Mouse (Mus musculus) embryonic fibroblast, embryonic 13.5 days (primary cell): ENCODE measurements around the gene Usp13. TPM values are rescaled to one million over a fixed set of nuclear protein-coding genes. Genes with fewer than 3 reads are reported as not detected.

Experiments
- H3K27ac ChIP-seq: 2 replicates; pipeline ENCODE4 v1.5.1; 2012; ENCODE audit warnings: low read length, control low read depth, inconsistent platforms; ENCODE audit not compliant: insufficient read depth
- H3K4me1 ChIP-seq: 2 replicates; pipeline ENCODE4 v1.6.1; 2011; ENCODE audit warnings: low read length; ENCODE audit not compliant: control insufficient read depth, insufficient read depth
- H3K4me3 ChIP-seq: 2 replicates; pipeline ENCODE4 v1.5.1; 2011; ENCODE audit warnings: mild to moderate bottlenecking, control low read depth, low read length; ENCODE audit not compliant: insufficient read depth
- CTCF ChIP-seq: IDR thresholded peaks from 2 replicates; pipeline ENCODE4 v1.5.1; 2011; ENCODE audit warnings: mild to moderate bottlenecking, control low read depth, low read length, moderate library complexity, borderline replicate concordance; ENCODE audit not compliant: insufficient read depth
- POLR2A ChIP-seq: IDR thresholded peaks from 2 replicates; pipeline ENCODE4 v1.6.1; 2011; ENCODE audit warnings: low read depth, mild to moderate bottlenecking, control low read depth, low read length, moderate library complexity
- polyA plus RNA-seq: library from polyadenylated mRNA; stranded (reverse); fragments of >200 nt; gene quantifications from 2 replicates; pipeline ENCODE4 v1.2.4, GENCODE M21; 2011; ENCODE audit warnings: low read depth; ENCODE audit not compliant: missing spikeins, insufficient read length

Gene Usp13
- polyA plus RNA-seq, 1 experiment: 6.5 TPM

DNA sequence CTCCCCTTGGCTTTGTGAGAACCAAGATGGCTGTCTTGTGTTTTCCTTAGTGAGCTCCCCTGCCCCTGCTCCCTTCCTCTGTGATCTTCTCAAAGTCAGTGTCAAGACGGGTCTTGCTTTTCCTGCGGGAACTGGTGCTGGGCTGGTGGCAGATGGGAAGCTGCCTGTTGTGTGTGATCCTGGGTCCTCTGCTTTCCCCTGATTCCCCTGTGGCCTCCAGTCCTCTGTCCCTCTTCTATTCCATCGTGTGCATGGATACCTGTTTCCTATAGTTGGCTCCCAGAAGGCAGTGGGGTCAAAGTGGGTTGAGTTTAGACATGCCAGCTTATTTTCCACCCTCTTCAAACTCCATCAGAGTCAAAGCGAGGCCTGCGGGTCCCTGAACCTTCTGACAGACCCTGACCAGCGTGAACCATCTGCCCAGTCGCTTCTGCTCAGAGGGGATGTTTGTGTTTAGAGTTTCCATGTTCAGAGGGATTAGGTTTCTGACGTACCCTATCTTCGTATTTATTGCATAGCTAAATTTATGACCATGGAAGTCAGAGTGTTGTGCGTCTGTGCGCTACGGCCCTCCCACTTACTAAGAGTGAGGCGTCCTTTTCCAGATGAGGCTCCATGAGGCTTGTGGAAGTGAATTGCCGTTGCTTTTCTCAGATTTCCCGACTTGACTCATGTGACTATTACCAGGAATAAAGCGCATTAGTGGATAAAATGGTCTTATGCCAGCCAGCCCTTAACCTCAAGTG lies 39.2 kb downstream of the Usp13 start:
- no peak for TF ChIP-seq POLR2A
- no peak for TF ChIP-seq CTCF
- no peaks in the 10 kb centered on the region for H3K4me1 ChIP-seq
- no peak overlapping the region for H3K4me3 ChIP-seq
- no peak overlapping the region for H3K27ac ChIP-seq

DNA sequence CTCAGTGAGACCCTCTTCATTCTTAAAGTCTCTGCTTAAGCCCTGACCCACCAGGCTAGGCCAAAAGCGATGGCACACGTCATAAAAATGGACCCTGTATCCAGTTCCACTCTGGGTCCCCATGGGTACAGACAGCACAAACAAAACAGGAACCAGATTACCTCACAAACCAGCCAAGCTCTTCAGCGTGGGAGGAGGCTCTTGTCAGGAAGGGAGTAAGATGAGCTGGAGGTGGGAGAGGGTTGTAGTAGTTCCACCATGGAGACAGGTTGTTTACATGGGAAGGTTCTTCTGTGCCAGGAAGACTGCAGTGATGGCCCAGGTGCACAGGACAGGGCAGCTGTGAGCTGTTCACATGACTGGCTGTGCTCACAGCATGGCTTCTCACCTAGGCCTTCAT lies 53.7 kb downstream of the Usp13 start:
- Histone ChIP-seq H3K27ac (no peak overlapping the region), H3K4me1 (peaks cover 5% of the 10 kb centered on the region; the same call in 1 of the 2 replicates), H3K4me3 (no peak overlapping the region)
- no peak for TF ChIP-seq POLR2A
- TF ChIP-seq CTCF: no peak

DNA sequence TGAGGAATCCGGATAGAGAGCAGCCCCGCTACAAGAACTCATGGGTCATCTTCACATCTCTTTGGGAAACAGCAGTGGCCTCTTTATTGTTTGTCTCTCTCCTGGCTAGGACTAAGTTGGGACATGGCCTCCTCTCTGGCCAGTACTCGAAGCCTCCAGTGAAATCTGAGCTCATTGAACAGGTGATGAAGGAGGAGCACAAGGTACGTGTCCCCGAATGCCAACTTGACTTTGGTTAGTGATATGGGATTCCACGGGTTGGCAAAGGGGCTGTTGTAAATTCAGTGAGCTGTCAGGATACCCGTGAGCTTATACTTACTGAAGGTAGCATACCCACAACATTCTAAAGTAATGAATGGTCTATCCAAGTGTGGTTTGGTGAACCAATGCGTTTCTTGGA lies 69.0 kb downstream of the Usp13 start:
- H3K4me3 ChIP-seq: no peak overlapping the region
- TF ChIP-seq CTCF (no peak), POLR2A (no peak)
- H3K4me1 ChIP-seq: no peaks in the 10 kb centered on the region
- H3K27ac ChIP-seq: no peak overlapping the region

- TF ChIP-seq POLR2A (no peak), CTCF (no peak)
- no peaks in the 10 kb centered on the region for H3K4me1 ChIP-seq
- H3K27ac ChIP-seq: no peak overlapping the region
- H3K4me3 ChIP-seq: no peak overlapping the region
These were observed 71.5 kb downstream of the Usp13 start for GRCm38 (mm10) chr3:32888886-32889285.

DNA sequence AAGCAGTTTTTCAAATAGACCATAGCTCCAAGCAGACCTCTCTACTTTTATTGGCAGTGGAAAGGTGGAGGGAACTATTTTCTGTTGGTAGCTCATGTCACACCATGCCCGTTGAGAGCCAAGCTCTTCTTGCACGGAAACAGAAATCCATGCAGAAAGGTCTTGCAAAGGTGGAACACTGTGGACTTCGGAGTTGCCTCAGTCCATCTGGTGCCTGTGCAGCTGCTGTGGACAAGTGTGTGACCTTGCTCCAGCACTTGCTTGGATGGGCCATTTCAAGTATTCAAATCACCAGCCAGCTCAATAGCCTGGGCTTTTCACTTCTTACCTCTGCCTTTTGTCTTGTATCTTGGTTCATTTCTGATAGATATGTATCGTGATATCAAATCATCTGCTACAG lies 72.8 kb downstream of the Usp13 start:
- no peak overlapping the region for H3K27ac ChIP-seq
- TF ChIP-seq CTCF: no peak
- TF ChIP-seq POLR2A: no peak
- no peaks in the 10 kb centered on the region for H3K4me1 ChIP-seq
- no peak overlapping the region for H3K4me3 ChIP-seq

DNA sequence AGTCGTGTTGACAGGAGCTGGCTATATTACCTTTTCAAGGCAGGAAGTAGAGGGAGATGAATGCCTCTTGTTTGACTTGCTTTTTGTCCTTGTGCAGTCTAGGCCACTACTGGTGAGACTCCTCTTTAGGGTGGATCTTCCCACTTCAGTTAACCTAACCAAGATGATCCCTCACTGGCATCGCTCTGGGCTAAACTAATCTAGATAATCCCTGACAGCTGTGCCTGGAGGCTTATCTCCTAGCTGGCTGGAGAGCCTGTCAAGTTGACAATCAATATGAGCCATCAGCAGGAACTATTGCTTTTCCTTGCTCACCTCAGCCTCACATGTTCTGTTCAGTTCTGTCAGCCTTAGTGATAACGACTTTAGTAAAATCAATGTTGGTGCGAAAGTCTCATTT lies 86.1 kb downstream of the Usp13 start:
- no peak overlapping the region for H3K27ac ChIP-seq
- no peak for TF ChIP-seq POLR2A
- TF ChIP-seq CTCF: no peak

DNA sequence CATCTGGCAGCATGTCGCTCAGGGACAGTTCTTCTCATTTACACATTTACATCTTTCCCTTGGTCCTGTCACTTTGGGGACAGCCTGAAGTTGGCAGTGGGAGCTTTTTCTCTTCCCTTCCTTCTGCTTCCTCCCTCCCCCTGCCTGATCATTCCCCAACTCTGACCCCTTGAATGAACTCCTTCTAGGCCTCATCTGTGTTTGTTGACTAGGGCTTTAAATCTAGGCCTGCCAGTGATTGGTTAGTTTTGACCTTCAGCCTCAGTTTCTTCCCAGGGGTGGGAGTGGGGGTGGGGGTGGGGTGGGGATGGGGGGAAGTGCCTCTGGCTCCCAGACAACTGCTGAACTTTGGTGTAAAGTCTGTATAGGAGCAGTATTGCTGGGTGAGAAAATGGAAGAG lies 87.3 kb downstream of the Usp13 start:
- TF ChIP-seq CTCF (no peak), POLR2A (no peak)
- no peaks in the 10 kb centered on the region for H3K4me1 ChIP-seq
- H3K4me3 ChIP-seq: no peak overlapping the region
- H3K27ac ChIP-seq: no peak overlapping the region

More for the DNA sequence above, 86.1 kb downstream of the Usp13 start:
- Histone ChIP-seq H3K4me1 (no peaks in the 10 kb centered on the region), H3K4me3 (no peak overlapping the region)

DNA sequence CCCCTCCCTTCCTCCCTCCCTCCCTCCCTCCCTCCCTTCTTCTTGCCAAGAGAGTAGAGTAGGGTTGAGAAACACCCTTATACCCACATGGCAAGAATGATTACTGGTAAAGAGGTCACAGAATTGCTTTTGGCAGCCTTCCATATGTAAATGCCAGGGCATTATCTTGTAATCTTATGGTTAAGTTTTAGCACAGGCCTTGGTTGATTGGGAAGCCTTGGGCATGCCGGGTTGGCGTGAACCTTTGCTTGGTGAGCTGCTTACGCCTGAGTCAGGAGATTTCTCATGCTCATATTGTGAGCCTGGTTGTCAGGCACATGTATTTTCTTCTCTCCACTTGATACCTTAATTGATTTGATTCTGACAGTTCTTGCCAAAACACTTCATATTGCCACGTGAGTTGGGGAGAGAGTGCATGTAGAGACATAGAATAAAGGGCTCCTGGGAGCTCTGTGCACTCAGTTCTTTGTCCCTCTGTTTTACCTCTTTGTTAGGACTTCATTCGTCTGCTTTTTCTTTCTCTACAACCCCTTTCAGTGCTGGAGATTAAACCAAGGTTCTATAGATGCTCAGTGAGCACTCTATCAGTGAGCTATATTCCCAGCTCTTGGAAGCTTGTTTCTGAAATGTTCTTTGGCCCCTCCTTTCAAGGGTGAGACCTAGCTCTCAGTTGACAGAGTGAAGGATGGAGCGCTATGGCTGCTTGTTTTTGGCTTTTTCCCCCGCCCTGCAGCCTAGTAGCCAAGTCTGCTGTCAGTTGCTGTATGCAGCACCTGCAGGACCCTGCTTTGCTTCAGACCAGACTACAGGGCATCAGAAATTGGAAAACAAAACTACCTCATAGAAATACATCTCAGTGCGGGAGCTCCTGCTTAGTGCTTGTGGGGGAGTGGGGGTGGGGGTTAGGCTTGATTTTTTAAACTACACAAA lies 88.8 kb downstream of the Usp13 start:
- H3K4me1 ChIP-seq: 0 out of 2 replicates have a peak, but pooled peaks cover 3% of the 10 kb centered on the region
- H3K4me3 ChIP-seq: no peak overlapping the region
- TF ChIP-seq CTCF: no peak
- TF ChIP-seq POLR2A: no peak
- no peak overlapping the region for H3K27ac ChIP-seq

DNA sequence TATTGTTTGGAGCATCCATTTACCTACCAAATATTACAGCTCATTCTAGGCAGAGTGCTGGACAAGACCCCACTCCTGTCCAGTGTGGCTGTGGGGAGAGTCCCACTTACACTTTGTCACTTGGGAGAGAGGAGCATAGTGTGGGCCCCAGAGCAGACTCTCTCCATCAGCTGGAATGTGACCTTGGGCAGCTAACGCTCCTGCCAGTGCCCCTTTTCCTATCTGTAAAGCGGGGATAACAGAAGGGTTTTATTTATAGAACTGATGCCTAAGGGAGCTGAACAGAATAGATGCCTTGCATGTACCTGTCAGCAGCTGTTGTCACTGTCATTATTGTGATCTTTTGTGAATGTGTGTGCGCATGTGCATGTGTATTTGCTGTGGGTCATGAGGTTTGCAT lies 91.1 kb downstream of the Usp13 start:
- Histone ChIP-seq H3K4me1 (0 out of 2 replicates have a peak, but pooled peaks cover 3% of the 10 kb centered on the region), H3K4me3 (no peak overlapping the region), H3K27ac (no peak overlapping the region)
- TF ChIP-seq CTCF: no peak

DNA sequence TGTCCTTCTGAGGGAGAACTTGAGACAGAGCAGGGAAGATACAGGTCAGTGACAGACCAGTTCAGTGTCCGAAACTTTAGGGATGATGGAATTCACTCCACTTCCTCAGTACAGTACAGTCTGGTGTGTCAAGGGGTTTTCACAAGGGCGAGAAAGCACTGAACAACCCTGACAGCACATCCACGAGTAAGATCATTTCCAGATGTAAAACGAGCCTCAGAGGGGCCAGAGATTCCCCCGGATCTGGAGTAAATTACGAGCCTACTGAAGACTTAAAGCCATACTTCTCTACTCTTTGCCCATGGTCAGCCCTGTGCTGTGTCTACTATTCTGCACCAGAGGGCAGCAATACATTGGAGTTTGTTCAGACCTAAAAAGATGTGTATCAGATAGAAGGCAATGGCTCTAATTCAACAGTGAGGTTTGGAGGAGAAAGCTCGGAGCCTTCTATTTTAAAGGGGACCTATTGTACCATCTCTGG lies 92.8 kb downstream of the Usp13 start:
- TF ChIP-seq POLR2A (no peak), CTCF (no peak)
- H3K4me1 ChIP-seq: 0 out of 2 replicates have a peak, but pooled peaks cover 3% of the 10 kb centered on the region
- no peak overlapping the region for H3K4me3 ChIP-seq
- no peak overlapping the region for H3K27ac ChIP-seq
